Mouse (Mus musculus) ES-E14 (cell line): ENCODE results near the gene Plxdc2. TPM values are rescaled to one million over a fixed set of nuclear protein-coding genes. Genes with fewer than 3 reads are reported as not detected.
A peak's percentile ranks its signal among the peaks of the same experiment; 100 is the strongest.

Experiments
- DNase-seq: peaks from one replicate; pipeline ENCODE4 v3.0.0-alpha.2; 2013; ENCODE audit warnings: low read depth, low spot score
- H3K27ac ChIP-seq: 2 replicates; pipeline ENCODE4 v1.5.1; 2012; ENCODE audit warnings: low read depth, mild to moderate bottlenecking, low read length, moderate library complexity, mixed read lengths; ENCODE audit not compliant: poor library complexity, insufficient read depth, severe bottlenecking
- H3K36me3 ChIP-seq: 2 replicates; pipeline ENCODE4 v1.6.1; 2012; ENCODE audit warnings: mild to moderate bottlenecking, low read length, moderate library complexity, mixed read lengths; ENCODE audit not compliant: control insufficient read depth, poor library complexity, insufficient read depth, severe bottlenecking
- H3K4me1 ChIP-seq, 2 experiments: fragments of 150-350 bp in 1 of 2; sonication (generic) in 1 of 2; 2 replicates each; pipeline ENCODE4 v1.6.1; 2012; ENCODE audit warnings: low read length in 2 of 2, mild to moderate bottlenecking in 1 of 2, mixed read lengths in 1 of 2; ENCODE audit not compliant: control insufficient read depth in 2 of 2, insufficient read depth in 2 of 2, poor library complexity in 1 of 2
- H3K4me3 ChIP-seq, 2 experiments: fragments of 150-350 bp in 1 of 2; sonication (generic) in 1 of 2; 2 replicates each; pipeline ENCODE4 v1.5.1; 2012; ENCODE audit warnings: low read length in 2 of 2, low read depth in 1 of 2, mild to moderate bottlenecking in 1 of 2, mixed read lengths in 1 of 2; ENCODE audit not compliant: insufficient read depth in 1 of 2, poor library complexity in 1 of 2, severe bottlenecking in 1 of 2
- H3K9ac ChIP-seq: 2 replicates; pipeline ENCODE4 v1.6.1; 2012; ENCODE audit warnings: low read depth, mild to moderate bottlenecking, low read length, mixed read lengths; ENCODE audit not compliant: poor library complexity, insufficient read depth, severe bottlenecking
- H3K9me3 ChIP-seq: fragments of 150-350 bp; sonication (generic); 2 replicates; pipeline ENCODE4 v1.6.1; 2012; ENCODE audit warnings: low read depth, mild to moderate bottlenecking, low read length; ENCODE audit not compliant: control insufficient read depth, insufficient read depth
- CHD2 ChIP-seq: IDR thresholded peaks from 2 replicates; pipeline ENCODE4 v1.6.1; 2014; ENCODE audit warnings: mild to moderate bottlenecking, low read depth, low read length, inconsistent platforms
- HCFC1 ChIP-seq: IDR thresholded peaks from 2 replicates; pipeline ENCODE4 v1.6.1; 2012; ENCODE audit warnings: low read length, inconsistent platforms, borderline replicate concordance; ENCODE audit not compliant: insufficient read depth
- MAFK ChIP-seq: IDR thresholded peaks from 2 replicates; pipeline ENCODE4 v1.6.1; 2014; ENCODE audit warnings: mild to moderate bottlenecking, low read depth, low read length, inconsistent platforms; ENCODE audit not compliant: insufficient read depth
- ZC3H11A ChIP-seq: IDR thresholded peaks from 2 replicates; pipeline ENCODE4 v1.6.1; 2012; ENCODE audit warnings: low read depth, mild to moderate bottlenecking, inconsistent platforms, low read length, borderline replicate concordance
- ZNF384 ChIP-seq: IDR thresholded peaks from 2 replicates; pipeline ENCODE4 v1.6.1; 2012; ENCODE audit warnings: low read depth, low read length, inconsistent platforms
- in situ Hi-C, 2 experiments: fragments of 600-800 bp; cut with MboI; formaldehyde crosslinking; loops; one replicate each; pipeline ENCODE4 v1.15.1; 2025; ENCODE audit warnings: low sequenced_read_pairs in 2 of 2, inconsistent platforms in 1 of 2; ENCODE audit not compliant: unreplicated experiment in 2 of 2
- total RNA-seq: library from RNA; depleted of rRNA; stranded (reverse); fragments of 300-350 nt; gene quantifications from 2 replicates; pipeline ENCODE4 v1.2.3, GENCODE M21; 2012; rRNA removed

Gene Plxdc2
- total RNA-seq, result 11.7 and 15.2 TPM in 2 replicates

DNA sequence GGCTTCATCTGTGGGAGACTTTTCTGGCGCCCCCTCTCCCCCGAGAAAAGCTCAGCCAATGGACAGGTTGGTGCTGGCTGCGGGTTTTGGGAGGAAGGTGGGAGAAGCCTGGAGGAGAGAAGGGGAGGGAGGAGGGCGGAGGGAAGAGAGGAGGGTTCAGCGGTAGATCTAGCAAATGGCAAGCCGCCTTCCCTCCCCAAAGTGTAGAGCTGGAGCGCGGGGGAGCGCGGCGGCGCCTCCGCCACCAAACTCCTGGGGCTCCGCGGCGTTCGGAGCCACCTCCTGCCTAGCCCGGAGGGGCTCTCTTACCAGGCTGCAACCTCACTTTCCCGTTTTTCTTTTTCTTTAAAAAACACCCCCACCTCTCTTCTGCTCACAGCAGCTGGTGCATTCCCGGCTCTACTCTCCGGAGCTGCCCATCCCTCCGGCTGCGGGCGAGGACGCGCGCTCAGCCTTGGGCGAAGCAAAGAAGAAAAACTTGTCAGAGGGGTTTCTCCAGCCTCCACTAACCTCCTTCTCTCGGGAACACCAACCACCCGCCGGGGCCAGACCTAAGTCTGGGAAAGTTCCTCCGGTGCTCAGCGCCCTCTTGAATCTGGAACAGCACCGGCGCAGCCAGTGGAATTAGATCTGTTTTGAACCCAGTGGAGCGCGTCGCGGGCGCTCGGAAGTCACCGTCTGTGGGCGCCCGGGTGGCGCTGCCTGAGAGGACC, at the start of gene Plxdc2:
Plxdc2 (plus strand) TSS at position 199 of the 713 bp plus-strand sequence.
- Histone ChIP-seq H3K9ac (peak within 1 kb of the TSS; percentile 77), H3K27ac (peak within 1 kb of the TSS; percentile 50), H3K4me1 (peaks cover 0 to 2% of the 10 kb centered on the region in 2 experiments; a peak in 1 of 4 replicates), H3K36me3 (no peaks in the 10 kb centered on the region), H3K4me3 (peak within 1 kb of the TSS; percentile 78 to 88), H3K9me3 (no peaks in the 10 kb centered on the region)
- TF ChIP-seq MAFK (no peak), CHD2 (no peak), ZC3H11A (no peak; the same call in 1 of the 2 replicates), HCFC1 (peak; percentile 29; the same call in 1 of the 2 replicates), ZNF384 (no peak)
- in situ Hi-C loops, result no loop called here
- DNase-seq, result peak; percentile 63

- H3K27ac ChIP-seq, result no peak overlapping the region
- TF ChIP-seq HCFC1 (no peak), CHD2 (no peak), MAFK (no peak), ZNF384 (no peak)
- H3K9me3 ChIP-seq, result no peaks in the 10 kb centered on the region
- no peaks in the 10 kb centered on the region for H3K36me3 ChIP-seq
- H3K4me3 ChIP-seq, result no peak overlapping the region
- no peak for DNase-seq
- H3K4me1 ChIP-seq, result no peaks in the 10 kb centered on the region
- in situ Hi-C loops, result no loop called here
- H3K9ac ChIP-seq, result no peak overlapping the region
Measured at GRCm38 (mm10) chr2:16310387-16310786, 45.7 kb upstream of the Plxdc2 start.

GRCm38 (mm10) chr2:16312400-16313070, 43.6 kb upstream of the Plxdc2 start:
- TF ChIP-seq CHD2 (no peak), ZC3H11A (peak; percentile 20; the same call in 1 of the 2 replicates), HCFC1 (no peak), ZNF384 (peak; percentile 80)
- Histone ChIP-seq H3K36me3 (no peaks in the 10 kb centered on the region), H3K9ac (no peak overlapping the region), H3K4me3 (no peak overlapping the region), H3K4me1 (no peaks in the 10 kb centered on the region), H3K27ac (no peak overlapping the region), H3K9me3 (no peaks in the 10 kb centered on the region)
- in situ Hi-C loops, result no loop called here
- peak; percentile 16 for DNase-seq

DNA sequence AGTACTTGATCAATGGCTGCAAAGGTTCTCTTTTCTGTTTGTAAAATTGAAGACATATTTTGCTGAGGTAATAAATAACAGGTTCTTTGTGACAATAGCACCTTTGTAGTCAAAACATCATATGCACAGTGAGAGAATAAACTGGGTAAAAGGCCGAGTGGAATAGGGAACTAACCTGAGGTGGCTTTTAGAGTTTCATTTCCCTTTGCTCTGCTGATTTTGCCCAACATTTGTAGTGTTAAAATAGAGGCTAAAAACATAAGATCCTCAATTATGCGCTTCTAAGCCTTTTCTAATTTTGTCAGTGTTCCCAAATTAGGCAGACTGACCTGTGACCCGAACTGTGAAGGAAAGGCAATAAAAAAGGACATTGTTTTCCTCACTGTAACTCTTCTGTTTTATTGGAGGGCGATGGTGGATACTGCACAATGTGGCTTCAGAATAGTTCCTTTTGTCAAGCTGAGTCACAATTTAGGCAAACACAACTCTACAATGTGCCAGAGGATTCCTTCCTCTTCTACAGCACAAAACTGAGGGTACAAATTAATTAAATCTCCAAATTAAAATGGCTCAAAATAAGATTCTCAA, 20.8 kb upstream of the Plxdc2 start:
- Histone ChIP-seq H3K9me3 (no peaks in the 10 kb centered on the region), H3K9ac (no peak overlapping the region), H3K4me1 (no peaks in the 10 kb centered on the region), H3K4me3 (no peak overlapping the region), H3K27ac (no peak overlapping the region), H3K36me3 (no peaks in the 10 kb centered on the region)
- in situ Hi-C loops, result no loop called here
- TF ChIP-seq ZC3H11A (no peak), HCFC1 (no peak), MAFK (no peak), ZNF384 (no peak), CHD2 (no peak)
- DNase-seq, result no peak
